Mouse (Mus musculus): Measurements from ENCODE around the gene Ube2dnl2. TPM values are rescaled to one million over a fixed set of nuclear protein-coding genes. Genes with fewer than 3 reads are reported as not detected.

Gene Ube2dnl2
- 0.05 TPM in 1 of 2 replicates, not detected in the other for polyA plus RNA-seq (2012)

DNA sequence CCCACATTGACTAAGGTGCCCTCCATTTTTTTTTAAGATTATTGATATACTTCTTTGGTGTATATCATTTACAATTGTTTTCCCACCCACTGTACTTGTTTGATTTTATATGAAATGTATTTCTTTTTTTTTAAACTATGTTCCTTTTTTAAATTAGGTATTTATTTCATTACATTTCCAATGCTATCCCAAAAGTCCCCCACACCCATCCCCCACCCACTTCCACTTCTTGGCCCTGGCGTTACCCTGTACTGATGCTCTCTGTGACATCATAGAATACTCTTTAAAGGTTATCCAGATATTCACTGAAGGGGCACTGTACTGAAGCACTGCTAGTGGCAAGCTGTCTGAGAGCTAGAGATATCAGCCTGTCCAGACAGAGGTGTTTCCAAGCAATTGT, at the start of gene Ube2dnl2:
Gene Ube2dnl2 (plus strand): TSS at position 301 of the 400 bp plus-strand sequence.
- Histone ChIP-seq H3K4me1 (ENCODE audit: control insufficient read depth) (no peaks in the 10 kb centered on the region), H3K27me3 (ENCODE audit: control insufficient read depth) (no peaks in the 10 kb centered on the region), H3K4me3 (replicated peaks) (no peak within 1 kb of the TSS), H3K9me3 (ENCODE audit: control insufficient read depth, low read length) (no peaks in the 10 kb centered on the region), H3K36me3 (ENCODE audit: control insufficient read depth) (no peaks in the 10 kb centered on the region)
- no peak for TF ChIP-seq TAL1 (IDR thresholded peaks at IDR 0.05; ENCODE audit: low read length)
- TF ChIP-seq GATA1 (IDR thresholded peaks at IDR 0.05; ENCODE audit: low read length): no peak

DNA sequence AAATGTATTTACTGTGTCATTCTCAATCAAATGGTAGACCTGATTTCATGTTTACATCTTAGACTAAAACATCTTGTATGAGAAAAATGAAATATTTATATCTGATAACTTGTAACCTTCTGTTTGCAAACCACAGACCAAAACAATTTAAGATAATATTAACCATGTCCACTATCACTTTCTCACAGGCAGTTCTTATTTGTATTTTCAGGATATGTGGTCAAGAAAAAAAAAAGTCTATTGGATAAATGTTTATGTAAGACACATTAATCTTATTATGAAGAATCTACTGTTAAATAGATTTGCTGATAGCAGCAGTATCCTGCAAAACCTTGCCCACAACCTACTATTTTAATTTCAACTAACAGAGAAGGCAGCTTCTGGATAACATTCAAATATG, 11.9 kb upstream of the Ube2dnl2 start:
- no peak for TF ChIP-seq GATA1 (IDR thresholded peaks at IDR 0.05; ENCODE audit: low read length)
- TF ChIP-seq TAL1 (IDR thresholded peaks at IDR 0.05; ENCODE audit: low read length): no peak
- Histone ChIP-seq H3K9me3 (ENCODE audit: control insufficient read depth, low read length) (no peaks in the 10 kb centered on the region), H3K36me3 (ENCODE audit: control insufficient read depth) (no peaks in the 10 kb centered on the region), H3K4me1 (ENCODE audit: control insufficient read depth) (no peaks in the 10 kb centered on the region), H3K27me3 (ENCODE audit: control insufficient read depth) (no peaks in the 10 kb centered on the region), H3K4me3 (replicated peaks) (no peak overlapping the region)

DNA sequence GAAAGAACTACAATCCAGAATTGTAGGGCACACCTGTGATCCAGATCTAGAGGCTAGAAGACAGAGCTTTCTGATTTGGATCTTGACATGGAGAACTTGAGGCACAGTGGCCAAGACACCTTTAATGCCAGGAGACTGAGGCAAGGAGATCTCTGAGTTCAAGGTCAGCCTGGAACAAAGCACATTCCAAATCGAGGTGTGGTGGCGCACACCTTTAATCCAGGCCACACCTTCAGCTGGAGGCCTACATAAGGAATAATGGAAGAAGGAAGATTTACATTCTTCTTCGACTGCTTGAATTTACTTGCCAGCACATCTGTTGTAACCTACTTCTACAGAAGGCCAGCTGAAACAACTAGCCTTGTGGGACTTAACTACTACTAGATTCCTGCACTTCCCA, 9.9 kb upstream of the Ube2dnl2 start:
- no peaks in the 10 kb centered on the region for H3K36me3 ChIP-seq (ENCODE audit: control insufficient read depth)
- no peak overlapping the region for H3K4me3 ChIP-seq (replicated peaks)
- no peaks in the 10 kb centered on the region for H3K4me1 ChIP-seq (ENCODE audit: control insufficient read depth)
- H3K9me3 ChIP-seq (ENCODE audit: control insufficient read depth, low read length): no peaks in the 10 kb centered on the region
- TF ChIP-seq TAL1 (IDR thresholded peaks at IDR 0.05; ENCODE audit: low read length): no peak
- TF ChIP-seq GATA1 (IDR thresholded peaks at IDR 0.05; ENCODE audit: low read length): no peak
- no peaks in the 10 kb centered on the region for H3K27me3 ChIP-seq (ENCODE audit: control insufficient read depth)

DNA sequence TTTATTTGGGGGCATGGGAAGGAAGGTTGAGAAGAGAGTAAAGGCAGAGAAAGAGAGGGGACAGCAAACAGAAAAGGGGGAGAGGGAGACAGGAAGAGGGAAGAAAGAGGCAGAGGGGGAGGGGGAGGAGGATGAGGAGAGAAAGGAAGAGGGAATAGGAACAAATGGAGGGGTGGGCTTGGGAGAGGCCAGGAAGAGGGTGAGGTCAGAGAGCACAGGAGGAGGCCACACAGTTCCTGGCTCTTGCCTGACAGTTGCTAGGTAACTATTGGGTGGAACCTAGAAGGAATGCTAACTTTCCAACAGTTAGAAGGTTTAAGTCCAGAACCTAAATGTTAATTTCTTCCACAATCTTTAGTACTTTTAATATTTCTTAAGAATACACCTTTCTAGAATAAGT, 4.0 kb upstream of the Ube2dnl2 start:
- Histone ChIP-seq H3K27me3 (ENCODE audit: control insufficient read depth) (no peaks in the 10 kb centered on the region), H3K4me3 (replicated peaks) (no peak overlapping the region), H3K9me3 (ENCODE audit: control insufficient read depth, low read length) (no peaks in the 10 kb centered on the region), H3K36me3 (ENCODE audit: control insufficient read depth) (no peaks in the 10 kb centered on the region), H3K4me1 (ENCODE audit: control insufficient read depth) (no peaks in the 10 kb centered on the region)
- TF ChIP-seq GATA1 (IDR thresholded peaks at IDR 0.05; ENCODE audit: low read length) (no peak), TAL1 (IDR thresholded peaks at IDR 0.05; ENCODE audit: low read length) (no peak)

DNA sequence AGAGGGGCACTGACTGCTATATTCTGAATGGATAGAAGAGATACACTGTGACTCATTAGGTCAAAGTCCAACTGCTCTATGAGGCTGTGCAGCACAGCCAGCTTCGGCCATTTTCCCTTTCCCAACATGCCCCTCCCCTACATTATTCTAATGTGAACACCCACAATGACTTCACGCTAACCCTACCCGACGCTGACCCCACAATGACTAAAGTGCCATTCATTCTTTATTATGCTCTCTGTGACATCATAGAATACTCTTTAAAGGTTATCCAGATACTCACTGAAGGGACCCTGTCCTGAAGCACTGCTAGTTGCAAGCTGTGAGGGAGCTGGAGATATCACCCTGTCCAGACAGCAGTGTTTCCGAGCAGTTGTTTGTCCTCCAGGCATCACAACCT, 2.7 kb upstream of the Ube2dnl2 start, which contains the start of gene Ube2dnl1:
Gene Ube2dnl1 (plus strand): TSS at position 301 of the 400 bp plus-strand sequence.
- Histone ChIP-seq H3K4me1 (ENCODE audit: control insufficient read depth) (no peaks in the 10 kb centered on the region), H3K9me3 (ENCODE audit: control insufficient read depth, low read length) (no peaks in the 10 kb centered on the region), H3K27me3 (ENCODE audit: control insufficient read depth) (no peaks in the 10 kb centered on the region), H3K36me3 (ENCODE audit: control insufficient read depth) (no peaks in the 10 kb centered on the region), H3K4me3 (replicated peaks) (no peak within 1 kb of the TSS)
- TF ChIP-seq GATA1 (IDR thresholded peaks at IDR 0.05; ENCODE audit: low read length) (no peak), TAL1 (IDR thresholded peaks at IDR 0.05; ENCODE audit: low read length) (no peak)

GRCm38 (mm10) chrX:114955066-114955465, 47.7 kb downstream of the Ube2dnl2 start:
- Histone ChIP-seq H3K4me1 (ENCODE audit: control insufficient read depth) (no peaks in the 10 kb centered on the region), H3K27me3 (ENCODE audit: control insufficient read depth) (no peaks in the 10 kb centered on the region), H3K4me3 (replicated peaks) (no peak overlapping the region), H3K9me3 (ENCODE audit: control insufficient read depth, low read length) (0 out of 2 replicates have a peak, but pooled peaks cover 2% of the 10 kb centered on the region), H3K36me3 (ENCODE audit: control insufficient read depth) (no peaks in the 10 kb centered on the region)
- TF ChIP-seq GATA1 (IDR thresholded peaks at IDR 0.05; ENCODE audit: low read length) (no peak), TAL1 (IDR thresholded peaks at IDR 0.05; ENCODE audit: low read length) (no peak)

Other genes starting within 250 kb of the Ube2dnl2 start
- gene Ube2dnl1, start 2.6 kb upstream of the Ube2dnl2 start, polyA plus RNA-seq (2012): not detected in 2 replicates

All from erythroblast, embryonic 14.5 days (primary cell).